Mouse (Mus musculus): ENCODE measurements at regions not wholly inside any gene's neighbourhood (a gene's known extent, or its start where the extent isn't known, plus 50 kb on each side); places are given as distances from the start of the nearest gene placed in this dataset.
A peak's percentile ranks its signal among the peaks of the same experiment; 100 is the strongest.

DNA sequence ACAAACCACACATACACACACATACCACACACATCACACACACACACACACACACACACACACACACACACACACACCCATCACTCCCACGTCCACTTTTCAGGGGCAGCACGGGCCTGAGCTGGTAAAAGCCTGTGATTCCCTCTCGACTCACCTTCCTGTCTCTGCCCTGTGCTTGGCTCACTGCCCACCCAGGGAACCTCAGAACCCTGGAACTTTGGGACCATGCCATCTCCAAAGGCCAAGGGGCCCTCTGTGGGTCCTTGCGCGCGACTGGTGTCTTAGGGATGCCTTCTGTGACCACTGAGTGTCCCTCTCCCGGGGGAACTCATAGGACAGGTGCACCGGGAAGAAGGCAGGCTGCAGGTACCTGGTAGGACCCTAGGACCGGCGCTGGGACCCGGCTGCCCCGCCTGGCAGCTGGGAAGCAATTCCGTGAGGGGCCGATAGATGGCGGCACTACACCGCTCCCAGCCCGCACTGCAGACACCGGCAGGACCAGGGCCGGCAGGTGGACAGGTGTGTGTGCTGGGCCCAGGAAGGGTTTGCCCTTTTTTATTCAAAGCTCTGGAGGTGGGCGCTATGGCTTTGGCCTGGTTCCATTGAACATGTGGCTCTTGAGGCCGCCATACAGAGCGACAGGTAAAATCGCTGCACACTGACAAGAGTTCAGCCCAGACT, 73.0 kb upstream of the 4931429L15Rik start:
- TF ChIP-seq MAX (IDR thresholded peaks at IDR 0.05) (no peak), CTCF (IDR thresholded peaks at IDR 0.05; ENCODE audit: control insufficient read depth, insufficient read depth, insufficient read length) (peak; percentile 78), USF1 (IDR thresholded peaks at IDR 0.05; ENCODE audit: low read depth) (no peak)
